Mouse (Mus musculus) liver, postnatal 0 days (tissue): Measurements from ENCODE around the gene Zc3hav1.

Experiments
- CTCF ChIP-seq: sonication (generic); IDR thresholded peaks from 2 replicates; pipeline ENCODE4 v1.5.1; 2016; ENCODE audit warnings: antibody characterized with exemption, low read depth
- EP300 ChIP-seq: IDR thresholded peaks from 2 replicates; pipeline ENCODE4 v1.6.1; 2016; ENCODE audit warnings: antibody characterized with exemption, low read depth, mild to moderate bottlenecking

GRCm38 (mm10) chr6:38380764-38381128, 26.3 kb upstream of the Zc3hav1 start:
- TF ChIP-seq CTCF (no peak), EP300 (no peak)
